Mouse (Mus musculus) megakaryocyte, embryonic 14.5 days (primary cell): ENCODE measurements around the gene Gm17617.

ENCODE experiments used
- FLI1 ChIP-seq: IDR thresholded peaks from 2 replicates; pipeline ENCODE4 v1.6.1; 2012; ENCODE audit warnings: low read length, inconsistent platforms, mixed read lengths
- GATA1 ChIP-seq: IDR thresholded peaks from 3 replicates; pipeline ENCODE4 v1.6.1; 2012; ENCODE audit warnings: mixed read lengths, low read length, inconsistent platforms, borderline replicate concordance

- TF ChIP-seq GATA1: no peak
- no peak for TF ChIP-seq FLI1
Measured at GRCm38 (mm10) chr13:55167798-55168197, 34.5 kb upstream of the Gm17617 start.
